Mouse (Mus musculus): Measurements from ENCODE around the gene Cacna1e.

The Cacna1e gene

DNA sequence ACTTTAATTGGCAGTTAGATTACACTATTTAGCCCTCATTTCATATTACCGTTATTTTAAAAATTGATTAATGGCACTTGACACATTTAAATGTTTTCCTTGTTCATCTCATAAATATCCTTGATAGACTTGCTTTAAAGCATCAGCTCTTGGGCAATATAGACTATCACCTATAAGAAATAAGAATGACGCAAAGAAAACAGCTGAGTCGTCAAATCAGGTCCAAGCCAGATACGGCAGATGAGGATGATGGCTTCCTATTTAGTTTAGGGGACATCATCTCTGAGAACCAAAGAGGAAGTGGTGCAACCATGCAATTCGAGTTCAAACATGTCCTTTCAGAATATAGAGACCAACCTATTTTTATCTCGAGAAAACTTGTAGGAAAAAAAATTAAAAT is 492.3 kb downstream of the Cacna1e start:
- no peak for DNase-seq (ENCODE audit: low spot score)
